Mouse (Mus musculus) layer of hippocampus, adult 2 months (tissue): ENCODE measurements at regions not wholly inside any gene's neighbourhood (a gene's known extent, or its start where the extent isn't known, plus 50 kb on each side); places are given as distances from the start of the nearest gene placed in this dataset.

Experiments used
- DNase-seq, 2 experiments: peaks; one replicate each; pipeline ENCODE4 v3.0.0; 2022; ENCODE audit warnings: low spot score in 2 of 2
- H3K27ac ChIP-seq: fragments of 200-600 bp; 2 replicates; pipeline ENCODE4 v1.8.1; 2022
- H3K4me3 ChIP-seq: fragments of 200-600 bp; 2 replicates; pipeline ENCODE4 v1.8.1; 2022; ENCODE audit warnings: mild to moderate bottlenecking
- CTCF ChIP-seq: fragments of 200-600 bp; conservative IDR thresholded peaks from 2 replicates; pipeline ENCODE4 v1.8.1; 2022; ENCODE audit warnings: antibody characterized with exemption, mild to moderate bottlenecking, moderate library complexity

DNA sequence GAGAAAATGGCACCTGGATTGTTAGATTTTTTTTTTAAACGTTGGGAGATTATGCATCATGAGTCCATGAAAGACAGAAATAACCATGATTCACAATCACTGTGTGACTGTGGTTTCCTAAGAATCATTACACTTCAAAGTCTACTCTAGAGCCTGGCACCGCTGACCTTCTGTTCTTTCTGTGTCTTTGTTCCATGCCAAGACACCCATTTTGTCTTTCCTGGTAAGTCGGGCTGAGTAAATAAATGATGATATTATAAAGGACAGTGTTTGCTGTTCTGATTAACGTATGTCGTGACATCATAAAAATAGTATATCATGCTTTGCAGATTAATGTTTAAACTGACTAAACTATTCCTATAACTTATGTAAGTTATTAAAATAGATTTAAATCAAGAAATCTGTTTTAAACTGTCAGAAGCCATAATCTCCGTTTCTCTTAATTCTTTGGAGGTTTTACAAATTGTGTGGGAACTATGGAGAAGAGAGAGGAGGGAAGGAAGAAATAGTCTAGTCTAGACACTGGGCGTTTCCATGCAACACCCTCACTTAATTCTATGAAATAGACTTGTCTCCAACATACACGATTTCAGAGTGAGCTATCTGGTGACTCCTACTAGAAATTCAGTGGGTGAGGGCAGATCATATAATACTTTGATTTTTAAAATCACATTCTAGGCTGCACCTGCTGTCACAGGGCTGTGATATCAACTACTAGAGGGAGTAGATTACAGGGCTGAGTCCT, 388.7 kb downstream of the Klf5 start:
- Histone ChIP-seq H3K4me3 (no peak overlapping the region), H3K27ac (no peak overlapping the region)
- DNase-seq = no peak
- TF ChIP-seq CTCF = no peak

GRCm38 (mm10) chr14:99688415-99688814, 389.9 kb downstream of the Klf5 start:
- H3K4me3 ChIP-seq = no peak overlapping the region
- DNase-seq = no peak
- H3K27ac ChIP-seq = no peak overlapping the region
- no peak for TF ChIP-seq CTCF

DNA sequence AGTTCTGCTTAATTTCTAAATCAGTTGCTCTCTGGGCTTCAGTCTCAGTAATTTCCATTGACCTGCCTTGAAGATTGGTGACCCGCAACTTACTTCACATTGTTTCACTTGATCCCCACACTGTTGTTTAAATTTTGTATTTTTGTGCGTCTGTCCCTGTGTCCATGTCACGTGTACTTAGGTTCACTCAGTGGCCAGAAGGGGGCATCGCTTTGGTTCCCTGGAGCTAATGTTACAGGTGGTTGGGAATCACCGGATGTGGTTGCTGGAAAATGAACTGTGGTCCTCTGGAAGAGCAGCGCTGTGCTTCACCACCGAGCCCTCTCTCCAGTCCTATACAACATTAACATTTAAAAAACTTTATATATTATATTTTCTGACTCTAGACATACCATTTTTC, 397.8 kb downstream of the Klf5 start:
- H3K4me3 ChIP-seq = no peak overlapping the region
- TF ChIP-seq CTCF = peak; percentile 16; the same call in 1 of the 2 replicates
- H3K27ac ChIP-seq = no peak overlapping the region
- no peak for DNase-seq

DNA sequence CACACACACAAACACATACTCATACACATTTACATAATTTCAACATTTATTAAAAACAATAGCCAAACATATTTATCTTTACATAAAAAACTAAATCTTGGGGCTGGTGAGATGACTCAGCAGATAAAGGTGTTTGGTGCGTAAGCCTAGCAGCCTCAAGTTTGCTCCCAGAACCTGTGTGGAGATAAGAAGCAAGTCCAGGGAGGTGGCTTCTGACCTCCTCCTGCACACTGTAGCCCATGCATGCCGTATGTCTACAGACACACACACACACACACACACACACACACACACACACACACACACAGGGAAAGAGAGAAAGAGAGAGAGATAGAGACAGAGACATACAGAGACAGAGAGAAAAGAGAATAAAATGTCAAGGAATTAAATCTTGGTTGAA, 401.1 kb downstream of the Klf5 start:
- H3K27ac ChIP-seq = no peak overlapping the region
- DNase-seq = no peak
- no peak for TF ChIP-seq CTCF
- H3K4me3 ChIP-seq = no peak overlapping the region

- Histone ChIP-seq H3K27ac (no peak overlapping the region), H3K4me3 (no peak overlapping the region)
- no peak for DNase-seq
- TF ChIP-seq CTCF = no peak
Measured at GRCm38 (mm10) chr14:99706004-99706403, 407.5 kb downstream of the Klf5 start.

DNA sequence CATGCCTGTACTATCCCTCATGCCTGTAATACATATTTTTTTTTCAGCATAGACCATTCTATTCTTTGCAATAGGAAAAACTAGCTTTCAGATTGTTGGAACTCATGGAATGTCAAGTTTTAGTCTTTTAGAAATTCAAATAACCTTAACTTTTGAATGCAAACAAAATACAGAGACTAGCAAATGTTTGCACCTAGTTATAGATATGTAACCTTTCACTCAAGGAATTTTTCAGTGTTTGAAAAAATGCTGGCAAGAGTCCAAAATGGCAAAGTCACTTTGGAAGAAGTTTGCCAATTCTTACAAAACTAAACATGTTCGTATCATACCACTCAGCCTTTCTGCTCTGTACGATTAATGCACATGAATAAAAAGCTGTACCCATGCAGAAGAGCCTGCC, 409.6 kb downstream of the Klf5 start:
- DNase-seq = no peak
- Histone ChIP-seq H3K27ac (no peak overlapping the region), H3K4me3 (no peak overlapping the region)
- no peak for TF ChIP-seq CTCF

GRCm38 (mm10) chr14:99709764-99710163, 411.3 kb downstream of the Klf5 start:
- Histone ChIP-seq H3K27ac (no peak overlapping the region), H3K4me3 (no peak overlapping the region)
- TF ChIP-seq CTCF = no peak
- no peak for DNase-seq

DNA sequence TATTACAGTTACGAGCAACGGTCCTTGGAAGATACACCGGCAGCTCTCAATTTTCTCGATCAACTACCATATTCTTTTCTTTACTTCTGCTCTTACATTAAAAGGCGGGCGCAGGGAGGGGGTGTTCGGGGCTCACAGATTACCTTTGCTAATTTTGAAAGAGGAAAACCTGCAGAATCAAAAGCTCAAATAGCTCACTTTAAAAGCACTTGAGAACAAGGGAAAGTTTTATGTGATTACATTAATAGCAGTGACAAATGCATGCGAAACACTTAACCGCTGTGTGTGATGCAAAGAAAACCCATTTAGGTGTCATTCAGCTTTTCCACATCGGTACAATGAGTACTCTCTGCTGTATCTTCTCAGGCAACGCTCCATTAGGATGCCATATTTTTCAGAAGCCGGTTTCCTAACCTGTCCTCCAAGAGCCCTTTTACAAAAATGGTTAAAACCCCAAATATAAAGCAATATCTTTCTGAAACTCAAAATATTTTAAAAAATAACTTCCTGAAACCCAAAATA, 412.2 kb downstream of the Klf5 start:
- DNase-seq = no peak
- no peak overlapping the region for H3K4me3 ChIP-seq
- no peak overlapping the region for H3K27ac ChIP-seq
- TF ChIP-seq CTCF = no peak

DNA sequence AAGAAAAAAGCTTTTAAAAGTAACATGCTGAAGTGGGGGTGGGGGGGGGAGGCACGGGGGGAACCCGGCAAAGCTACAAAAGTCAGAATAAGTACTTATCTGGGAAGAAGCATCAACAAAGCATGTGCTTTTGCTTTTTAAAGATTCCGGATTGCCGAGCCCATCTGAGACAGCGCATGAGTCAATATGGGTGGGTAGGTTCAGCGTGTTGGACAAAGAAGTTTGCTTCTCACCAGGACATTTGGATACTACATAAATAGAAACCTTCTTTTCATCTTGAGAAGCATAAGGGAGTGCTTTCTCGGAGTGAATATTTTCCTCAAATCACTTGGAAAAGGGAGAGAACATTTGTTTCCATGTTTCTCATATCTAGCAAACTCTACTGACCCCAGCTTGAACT, 414.1 kb downstream of the Klf5 start:
- H3K27ac ChIP-seq = no peak overlapping the region
- no peak overlapping the region for H3K4me3 ChIP-seq
- no peak for TF ChIP-seq CTCF
- peak in 1 of 2 experiments; percentile 14 for DNase-seq

DNA sequence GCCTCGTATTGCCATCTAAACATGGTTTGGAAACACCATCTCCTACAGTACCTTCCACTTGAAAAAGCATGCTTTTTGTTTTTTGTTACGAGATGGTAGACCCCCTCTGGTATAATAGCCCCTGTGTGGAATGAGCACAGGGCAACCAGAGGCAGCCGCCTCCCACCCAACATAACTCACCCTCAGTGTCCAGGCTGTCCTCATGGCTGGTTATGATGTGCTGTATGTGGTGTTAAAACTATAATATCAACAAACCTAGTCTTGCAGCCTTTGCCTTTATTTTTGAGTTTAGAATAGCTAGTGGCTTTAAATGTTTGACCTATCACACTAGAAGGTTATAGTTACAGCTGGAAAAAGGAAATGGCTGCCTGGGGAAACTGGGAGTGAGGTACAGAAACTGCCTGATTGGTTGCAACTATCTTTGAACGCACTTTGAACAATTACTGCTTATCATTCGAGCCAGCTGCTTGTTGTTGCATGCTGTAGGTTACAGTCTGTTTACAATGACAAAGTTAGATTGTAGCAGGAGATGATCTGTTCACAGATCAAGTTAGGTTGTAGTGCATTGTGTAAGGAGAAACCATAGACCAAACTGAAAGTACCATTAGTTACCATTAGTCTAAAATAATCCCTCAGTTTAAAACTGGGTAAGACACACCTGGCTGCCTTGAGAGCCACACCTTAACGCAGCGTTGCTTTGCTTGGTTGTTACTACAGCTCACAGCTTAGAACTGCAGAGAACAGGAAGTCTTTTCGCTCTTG, 414.8 kb downstream of the Klf5 start:
- no peak for DNase-seq
- Histone ChIP-seq H3K4me3 (no peak overlapping the region), H3K27ac (no peak overlapping the region)
- no peak for TF ChIP-seq CTCF

DNA sequence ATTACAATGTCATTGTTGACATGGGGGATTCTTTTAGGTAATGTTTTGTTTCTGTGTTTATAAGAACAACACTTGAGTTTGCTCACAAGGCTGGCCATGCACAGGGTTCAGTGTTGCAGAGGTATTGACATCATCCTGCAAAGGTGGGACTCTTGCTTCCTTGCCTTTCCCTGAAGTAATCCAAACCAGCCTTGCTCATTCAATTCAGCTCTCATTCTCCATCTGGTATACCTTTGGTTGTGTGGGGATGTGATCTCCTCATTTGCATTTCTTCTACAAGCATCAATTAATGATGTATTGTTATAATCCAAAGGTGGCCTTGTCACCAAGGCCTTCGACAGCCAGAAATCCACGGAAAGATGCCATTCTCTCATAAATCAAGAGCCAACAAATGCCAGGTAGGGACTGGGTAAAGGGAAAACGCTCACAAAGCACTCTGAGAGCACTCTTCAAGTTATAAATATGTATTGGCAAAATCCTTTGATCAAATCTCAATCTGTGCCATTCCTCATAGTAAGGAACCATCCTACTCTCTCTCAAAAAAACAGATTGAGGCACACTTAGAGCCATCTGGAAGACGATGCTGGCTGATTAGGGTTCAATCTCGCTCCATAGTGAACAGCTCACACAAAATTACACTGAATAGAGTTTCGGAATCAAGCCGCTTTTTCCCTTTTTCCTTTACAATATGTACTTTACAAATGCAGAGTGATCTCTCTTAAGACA, 435.1 kb downstream of the Klf5 start:
- TF ChIP-seq CTCF = no peak
- Histone ChIP-seq H3K4me3 (no peak overlapping the region), H3K27ac (peak overlapping the region; percentile 62)
- DNase-seq = peak; percentile 55 to 84

GRCm38 (mm10) chr14:99734200-99734567, 435.7 kb downstream of the Klf5 start:
- DNase-seq = no peak
- TF ChIP-seq CTCF = no peak
- Histone ChIP-seq H3K27ac (peak overlapping the region; percentile 62), H3K4me3 (no peak overlapping the region)
